ENCODE assay signal across 8 mouse cellular contexts in the genomic region with DNA sequence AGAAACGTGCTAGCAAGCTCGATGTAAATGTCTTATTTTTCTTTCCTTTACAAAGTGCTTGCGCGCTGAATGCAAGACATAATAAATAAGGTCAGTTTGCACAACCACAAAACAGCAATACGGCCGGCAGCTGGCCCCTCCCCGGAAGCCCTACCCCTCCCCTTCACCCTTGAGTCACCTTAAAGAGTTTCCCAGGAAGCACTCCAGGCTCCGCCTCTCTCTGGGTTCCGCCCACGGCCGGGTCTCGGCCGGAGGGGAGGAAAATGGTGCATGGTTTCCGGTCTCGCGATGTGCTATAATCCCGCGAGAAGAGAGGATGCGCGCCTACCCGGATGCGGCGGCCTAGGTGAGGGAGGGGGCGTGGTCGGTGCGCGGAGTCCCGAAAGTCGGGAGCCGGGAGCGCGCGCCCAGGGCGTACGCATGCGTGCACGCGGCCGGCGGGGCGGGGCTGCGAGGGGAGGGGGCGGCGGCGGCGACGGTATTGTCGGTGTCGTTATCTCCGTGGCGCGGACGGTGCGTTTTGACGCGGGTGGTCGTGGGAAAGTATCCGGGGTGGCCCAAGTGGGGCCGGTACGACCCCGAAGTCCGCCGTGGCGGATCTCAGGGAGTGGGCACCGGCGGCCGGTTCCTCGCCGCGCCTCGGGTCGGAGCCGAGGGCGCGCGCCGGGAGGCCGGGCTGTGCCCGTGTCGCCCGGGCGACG. TPM values are rescaled to one million over a fixed set of nuclear protein-coding genes. Genes with fewer than 3 reads are reported as not detected.
DNase-seq lines count a peak whose midpoint lies in the region; ATAC-seq lines count a peak whose summit lies in the region.

A gene (minus strand): TSS at position 281 of the 701 bp plus-strand sequence.
A gene (plus strand): TSS at position 313 of the 701 bp plus-strand sequence.

- peak; percentile 99 for ATAC-seq in inflammation-experienced regulatory T-cells, adult 6 months
- peak; percentile 96 for ATAC-seq in megakaryocyte-erythroid progenitor cell, adult 5-6 weeks (replicated peaks; ENCODE audit: low FRiP score, low TSS enrichment, poor library complexity, severe bottlenecking)

- peak; percentile 99 to 100 for DNase-seq in adrenal gland, adult (ENCODE audit: inconsistent age in 2 of 2, low spot score in 1 of 2)
- DNase-seq in embryo, embryonic 10.5 days (ENCODE audit: low spot score), result peak; percentile 99
- DNase-seq in gastrocnemius, postnatal 14 days, result peak; percentile 99
- DNase-seq in left cerebral cortex, postnatal 10 days (ENCODE audit: extremely low spot score in 1 of 2, low spot score in 2 of 2), result peak; percentile 99 to 100
- peak; percentile 99 for DNase-seq in right cerebral cortex, postnatal 25 days
- peak; percentile 99 to 100 for DNase-seq in urinary bladder, postnatal 4 days (ENCODE audit: low spot score in 2 of 2)

- intact Hi-C loops in gastrocnemius, postnatal 14 days (cut with DNase I; ENCODE audit: low total_unique reads), result no loop called here
- intact Hi-C loops in left cerebral cortex, postnatal 10 days (cut with DNase I), result loop anchor here (2.0 kb wide), 1 partner anchor 28 kb away; no protein-coding TSS in a partner anchor

RNA-seq across cellular contexts. Expression of the first gene that starts in this region (rescaled TPM):
- total RNA-seq in gastrocnemius, postnatal 14 days (2021), result 10 to 100 TPM; 37.4 to 38.7 TPM
- 10 to 100 TPM; 18.0 to 23.2 (median 18.3) TPM for polyA plus RNA-seq in inflammation-experienced regulatory T-cells, adult 6 months (2017; shearing (Covaris generic))
- total RNA-seq in left cerebral cortex, postnatal 10 days (2021), result 100 to 1,000 TPM; 390 to 408 TPM
- 49.2 and 59.4 TPM in 2 replicates for total RNA-seq in megakaryocyte-erythroid progenitor cell, adult 5-6 weeks (2014; fragmentation: Nextera tagmentation)
- total RNA-seq in megakaryocyte-erythroid progenitor cell, adult 5-6 weeks (2017), result 67.9 and 69.6 TPM in 2 replicates

RNA-seq across cellular contexts. Expression of the second gene that starts in this region (rescaled TPM):
- 10 to 100 TPM; 25.2 to 26.4 TPM for total RNA-seq in gastrocnemius, postnatal 14 days (2021)
- 10 to 100 TPM; 93.0 to 99.2 (median 98.7) TPM for polyA plus RNA-seq in inflammation-experienced regulatory T-cells, adult 6 months (2017; shearing (Covaris generic))
- 100 to 1,000 TPM in 1 of 2 experiments, 10 to 100 TPM in 1; 99.0 to 107 TPM for total RNA-seq in left cerebral cortex, postnatal 10 days (2021)
- total RNA-seq in megakaryocyte-erythroid progenitor cell, adult 5-6 weeks (2014; fragmentation: Nextera tagmentation), result 76.9 and 107 TPM in 2 replicates
- 38.5 and 58.0 TPM in 2 replicates for total RNA-seq in megakaryocyte-erythroid progenitor cell, adult 5-6 weeks (2017)

Comparison
In these comparisons a context has a peak if more than half of its experiments do, and no peak if none do; other contexts are left out.
1. Peak in every context shown above with its lines: DNase-seq and ATAC-seq.
2. RNA of the first gene that starts in this region (total RNA-seq): 390 to 408 TPM in left cerebral cortex, postnatal 10 days; 49.2 to 69.6 TPM in megakaryocyte-erythroid progenitor cell, adult 5-6 weeks and 37.4 to 38.7 TPM in gastrocnemius, postnatal 14 days; every median in the first group is over 4 times any median in the second.